In genomic region chr4:133754871-133755765, GRCm38 (mm10) we compare ENCODE assay signal across 8 mouse cellular contexts. TPM values are rescaled to one million over a fixed set of nuclear protein-coding genes. Genes with fewer than 3 reads are reported as not detected.
DNase-seq lines count a peak whose midpoint lies in the region; ATAC-seq lines count a peak whose summit lies in the region.

No protein-coding gene starts in this region.

- no peak for ATAC-seq in cerebellum, adult (ENCODE audit: insufficient number of reproducible peaks, low FRiP score, low TSS enrichment)
- ATAC-seq in limb, embryonic 13.5 days (ENCODE audit: low FRiP score, low read depth) = no peak
- ATAC-seq in stomach, embryonic 16.5 days (ENCODE audit: insufficient read depth, low FRiP score) = no peak

- H3K27me3 ChIP-seq in limb, embryonic 13.5 days = no peaks in the 10 kb centered on the region
- no peaks in the 10 kb centered on the region for H3K27me3 ChIP-seq in stomach, embryonic 16.5 days (ENCODE audit: control insufficient read depth, insufficient read depth, low read length)

- WGBS in limb, embryonic 13.5 days = 10% methylated on average over 10 of the region's 10 CpGs
- WGBS in stomach, embryonic 16.5 days = 16% methylated on average over 10 of the region's 10 CpGs

- peak overlapping the region; percentile 100 for H3K4me3 ChIP-seq in limb, embryonic 13.5 days
- H3K4me3 ChIP-seq in stomach, embryonic 16.5 days (replicated peaks; ENCODE audit: low read length) = peak overlapping the region; percentile 100

- peak; percentile 25 for DNase-seq in cerebellum, adult 8-10 months
- DNase-seq in thymus, postnatal 4 days = peak; percentile 25
- DNase-seq in thymus, postnatal 14 days = no peak
- no peak for DNase-seq in cerebellum, adult 11-12 months
- no peak for DNase-seq in lung, adult 18-20 months

- H3K9ac ChIP-seq in limb, embryonic 13.5 days = peak overlapping the region; percentile 100
- H3K9ac ChIP-seq in stomach, embryonic 16.5 days (ENCODE audit: low read length) = peak overlapping the region; percentile 100

- peak overlapping the region; percentile 100 for H3K27ac ChIP-seq in limb, embryonic 13.5 days
- H3K27ac ChIP-seq in stomach, embryonic 16.5 days (ENCODE audit: low read length) = peak overlapping the region; percentile 100

- H3K4me1 ChIP-seq in limb, embryonic 13.5 days = peaks cover 26% of the 10 kb centered on the region
- H3K4me1 ChIP-seq in stomach, embryonic 16.5 days (ENCODE audit: control insufficient read depth, insufficient read depth, low read length) = peaks cover 28% of the 10 kb centered on the region

- peak overlapping the region; percentile 92 for H3K4me2 ChIP-seq in limb, embryonic 13.5 days (replicated peaks)
- H3K4me2 ChIP-seq in stomach, embryonic 16.5 days (ENCODE audit: low read depth, low read length) = peak overlapping the region; percentile 95

- H3K36me3 ChIP-seq in limb, embryonic 13.5 days = no peaks in the 10 kb centered on the region
- no peaks in the 10 kb centered on the region for H3K36me3 ChIP-seq in stomach, embryonic 16.5 days (ENCODE audit: control insufficient read depth, insufficient read depth, low read length)

- H3K9me3 ChIP-seq in limb, embryonic 13.5 days = no peaks in the 10 kb centered on the region
- no peaks in the 10 kb centered on the region for H3K9me3 ChIP-seq in stomach, embryonic 16.5 days (replicated peaks; ENCODE audit: control insufficient read depth, low read length)

RNA-seq across cellular contexts. Expression of gene Arid1a, which starts 1.5 kb away (rescaled TPM):
- polyA plus RNA-seq in limb, embryonic 13.5 days (2015; fragmentation: Nextera tagmentation; extraction: Ambion mirVana) = 34.0 and 35.8 TPM in 2 replicates
- 25.0 and 26.1 TPM in 2 replicates for polyA plus RNA-seq in stomach, embryonic 16.5 days (2015; fragmentation: Nextera tagmentation; extraction: Ambion mirVana)

Comparison
In these comparisons a context has a peak if more than half of its experiments do, and no peak if none do; other contexts are left out.
1. DNase-seq: peak in cerebellum, adult 8-10 months (single experiment) and thymus, postnatal 4 days (single experiment); none in thymus, postnatal 14 days (single experiment), cerebellum, adult 11-12 months (single experiment) and lung, adult 18-20 months (0 of 2).